Mouse (Mus musculus): ENCODE results near the gene Glp2r.

Glp2r gene

DNA sequence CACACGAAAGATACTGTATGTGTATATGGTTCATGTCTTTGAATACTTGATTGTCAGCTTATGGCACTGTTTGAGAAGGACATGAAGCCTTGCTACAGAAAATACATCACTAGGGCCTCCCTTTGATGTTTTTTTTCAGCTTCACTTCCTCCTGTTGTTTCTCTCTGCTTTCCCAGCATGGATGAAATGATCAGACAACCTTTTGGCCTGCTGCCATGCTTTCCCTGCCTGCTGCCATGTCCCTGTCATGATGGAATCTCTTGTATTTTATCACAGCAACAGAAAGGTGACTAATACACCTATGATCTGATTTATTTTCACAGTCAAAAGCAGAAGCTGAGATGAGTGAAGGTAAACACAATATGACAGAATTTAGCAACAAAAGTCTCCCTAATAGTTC lies 37.2 kb downstream of the Glp2r start:
- in situ Hi-C loops (cut with MboI; ENCODE audit: unreplicated experiment in 2 of 2) = no loop called here

DNA sequence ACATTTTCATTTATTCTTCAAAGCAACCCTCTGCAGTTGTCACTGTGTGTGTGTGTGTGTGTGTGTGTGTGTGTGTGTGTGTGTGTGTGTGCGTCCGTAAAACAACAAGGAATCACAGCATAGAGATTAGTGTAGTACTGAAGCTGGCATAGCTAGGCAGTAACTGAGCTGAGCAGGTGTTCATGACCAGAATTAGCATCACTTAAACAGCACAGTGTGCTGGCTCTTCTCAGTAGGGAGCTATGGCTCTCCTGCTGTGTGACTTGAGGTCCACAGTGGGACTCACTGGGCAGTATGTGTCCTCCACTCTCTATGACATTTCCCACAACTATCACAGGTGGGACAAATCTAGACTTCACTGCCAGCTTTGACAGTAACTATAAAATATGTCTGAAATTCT lies 39.9 kb downstream of the Glp2r start:
- in situ Hi-C loops (cut with MboI; ENCODE audit: unreplicated experiment in 2 of 2) = no loop called here

DNA sequence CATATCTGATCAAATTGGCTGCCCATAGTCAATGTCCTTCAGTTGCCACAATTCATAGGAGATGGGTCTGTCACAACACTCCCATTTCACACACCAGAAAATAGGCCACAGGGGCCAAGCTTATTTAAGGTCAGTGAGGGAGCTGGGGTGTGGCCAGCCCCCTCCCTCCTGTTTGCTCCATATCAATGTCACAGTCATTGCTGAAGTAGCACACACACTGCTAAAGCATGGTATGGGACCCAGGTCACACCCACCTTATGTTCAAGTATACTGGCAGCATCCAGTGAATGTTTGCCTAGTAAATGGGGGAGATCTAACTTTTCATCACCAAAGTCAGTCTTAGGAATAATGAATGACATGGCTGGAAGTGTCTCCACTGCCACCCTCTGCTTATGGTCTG lies 42.2 kb downstream of the Glp2r start:
- in situ Hi-C loops (cut with MboI; ENCODE audit: unreplicated experiment in 2 of 2) = no loop called here

DNA sequence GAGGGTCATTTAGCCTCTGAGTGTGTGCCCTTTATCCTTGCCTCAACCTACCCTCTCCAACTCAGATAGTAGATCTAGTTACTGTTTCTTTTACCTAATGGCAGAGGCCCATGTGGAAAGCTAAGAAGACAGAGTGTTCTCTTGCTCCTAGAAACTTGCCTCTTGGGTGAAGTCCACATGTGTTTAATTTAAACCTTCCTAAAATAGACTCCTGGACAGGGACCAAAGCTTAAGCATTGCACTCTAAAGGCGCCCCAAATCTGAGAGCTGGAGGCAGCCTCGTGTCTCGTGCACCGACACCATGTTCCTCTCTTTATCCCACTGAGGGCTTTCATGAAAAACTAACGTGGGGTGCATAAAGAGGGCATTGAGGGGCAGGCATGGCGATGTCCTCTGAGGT lies 43.9 kb downstream of the Glp2r start:
- in situ Hi-C loops (cut with MboI; ENCODE audit: unreplicated experiment in 2 of 2) = no loop called here

DNA sequence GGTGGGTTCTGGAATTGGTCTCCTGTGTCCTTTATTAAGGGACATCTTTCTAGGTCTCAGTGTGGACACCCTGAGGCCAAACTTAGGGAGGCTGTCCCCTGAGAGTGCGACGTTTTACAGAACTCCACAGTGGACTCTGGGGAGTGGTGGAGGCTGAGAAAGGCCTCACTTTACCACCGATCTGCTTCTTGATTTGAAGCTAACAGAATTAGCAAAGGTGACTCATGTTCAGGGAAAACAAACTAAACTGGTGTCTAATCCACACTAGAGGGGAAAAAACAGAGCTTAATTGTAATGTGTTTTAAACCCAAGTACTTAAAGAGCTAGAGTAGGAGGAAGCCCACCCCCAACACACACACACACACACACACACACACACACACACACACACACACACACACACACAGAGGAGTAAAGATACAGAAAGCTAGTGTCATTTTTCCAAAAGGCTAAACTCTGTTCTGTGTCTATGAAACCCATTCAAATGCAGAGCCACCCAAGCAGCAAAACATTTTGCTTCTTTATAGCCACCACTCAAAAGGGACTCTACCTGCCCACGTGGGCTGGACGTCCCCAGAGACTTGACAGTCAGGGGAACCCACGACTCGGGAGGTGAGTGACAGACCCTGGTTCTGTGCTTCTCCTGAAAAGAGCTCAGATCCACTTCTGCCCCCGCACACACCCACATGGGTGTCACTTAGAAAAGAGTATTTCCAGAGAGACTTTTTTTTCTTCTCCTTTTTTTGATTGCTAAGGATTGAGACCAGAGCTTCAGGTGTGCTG lies 47.5 kb downstream of the Glp2r start:
- in situ Hi-C loops (cut with MboI; ENCODE audit: unreplicated experiment in 2 of 2) = no loop called here

DNA sequence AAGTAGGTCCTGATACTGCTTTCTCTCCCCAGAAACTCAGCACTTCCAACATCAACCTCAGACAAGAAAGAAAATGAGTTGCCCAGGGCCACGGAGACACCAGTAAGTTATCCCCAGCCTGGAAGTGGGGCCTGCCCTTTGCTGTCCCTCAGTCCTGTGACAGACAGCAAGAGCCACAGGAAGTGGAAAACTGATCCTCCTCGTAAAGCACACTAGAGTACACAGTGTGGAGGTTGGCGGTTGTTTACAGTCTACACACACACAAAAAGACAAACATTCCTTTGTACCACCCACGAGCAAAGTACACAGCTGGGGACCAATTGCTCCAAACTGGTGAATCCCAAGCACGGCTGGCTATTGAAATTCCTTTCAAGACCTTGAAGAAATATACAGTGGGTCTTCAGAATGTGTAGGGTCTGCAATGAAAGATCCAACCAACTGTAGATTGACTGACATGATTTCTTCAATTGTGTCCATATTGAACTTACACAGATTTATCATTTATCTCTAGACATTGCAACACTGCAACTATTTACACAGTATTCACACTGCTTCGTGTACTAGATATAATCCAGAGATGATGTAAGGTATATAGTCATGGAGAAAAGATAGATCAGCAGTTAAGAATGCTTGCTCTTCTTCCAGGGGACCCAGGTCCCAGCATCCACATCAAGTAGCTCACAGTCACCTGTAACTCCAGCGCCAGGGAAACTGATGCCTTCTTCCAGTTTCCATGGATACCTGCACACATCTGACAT lies 48.4 kb downstream of the Glp2r start:
- in situ Hi-C loops (cut with MboI; ENCODE audit: unreplicated experiment in 2 of 2) = no loop called here

DNA sequence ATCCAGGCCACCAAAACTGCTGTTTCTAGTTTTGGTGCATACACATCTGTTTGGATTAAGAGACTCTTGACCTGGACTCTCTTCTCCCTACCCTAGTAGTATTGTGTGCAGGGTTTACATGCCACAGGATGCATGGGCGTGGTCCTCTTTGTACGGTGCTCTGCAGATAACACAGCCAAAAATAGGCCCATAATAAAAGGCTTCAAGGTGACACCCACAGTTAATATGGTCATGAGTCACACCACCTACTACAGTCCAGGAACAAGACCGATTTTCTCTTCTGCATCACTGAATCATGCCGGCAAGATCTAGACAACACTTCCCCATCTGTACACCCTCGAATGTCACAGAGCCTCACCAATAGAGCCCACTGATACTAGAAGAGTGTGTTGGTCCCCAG lies 49.5 kb downstream of the Glp2r start:
- in situ Hi-C loops (cut with MboI; ENCODE audit: unreplicated experiment in 2 of 2) = no loop called here

DNA sequence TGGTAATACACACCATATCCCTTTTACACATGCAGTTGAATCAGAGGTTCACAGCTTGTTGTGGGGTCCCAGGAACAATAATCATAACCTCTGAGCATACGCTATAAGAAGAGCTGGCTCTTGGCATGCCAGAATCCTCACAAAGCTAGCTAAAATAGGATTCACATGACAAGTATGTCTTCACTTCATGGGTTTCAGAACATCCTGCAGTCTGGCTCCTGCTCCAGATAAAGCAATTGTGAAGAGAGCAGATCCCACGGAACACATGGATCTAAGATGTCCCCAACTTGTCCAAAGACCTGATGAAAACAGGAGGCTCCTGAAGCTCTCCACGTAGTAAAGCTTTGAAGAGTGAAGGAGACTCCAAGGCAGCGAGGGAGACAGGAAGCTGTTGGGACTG lies 55.6 kb downstream of the Glp2r start:
- in situ Hi-C loops (cut with MboI; ENCODE audit: unreplicated experiment in 2 of 2) = no loop called here

DNA sequence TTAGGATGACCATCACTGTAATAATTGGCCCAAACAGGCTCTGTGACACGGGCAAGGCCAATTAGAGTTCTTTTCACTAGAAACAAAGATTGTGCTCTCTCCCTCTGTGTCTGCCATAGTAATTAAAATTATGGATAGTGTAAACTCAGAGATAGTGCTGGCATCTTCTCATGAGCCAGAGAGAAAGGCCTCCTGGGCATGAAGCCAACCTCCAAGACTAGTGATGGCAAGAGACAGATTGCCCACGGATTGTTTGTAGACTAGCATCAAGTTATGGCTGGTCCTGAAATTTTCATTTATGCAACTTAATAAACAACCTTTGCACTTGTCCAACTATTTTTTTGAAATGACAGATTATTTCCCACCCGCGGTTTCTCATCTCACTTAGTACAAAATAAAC lies 58.0 kb downstream of the Glp2r start:
- in situ Hi-C loops (cut with MboI; ENCODE audit: unreplicated experiment in 2 of 2) = no loop called here

DNA sequence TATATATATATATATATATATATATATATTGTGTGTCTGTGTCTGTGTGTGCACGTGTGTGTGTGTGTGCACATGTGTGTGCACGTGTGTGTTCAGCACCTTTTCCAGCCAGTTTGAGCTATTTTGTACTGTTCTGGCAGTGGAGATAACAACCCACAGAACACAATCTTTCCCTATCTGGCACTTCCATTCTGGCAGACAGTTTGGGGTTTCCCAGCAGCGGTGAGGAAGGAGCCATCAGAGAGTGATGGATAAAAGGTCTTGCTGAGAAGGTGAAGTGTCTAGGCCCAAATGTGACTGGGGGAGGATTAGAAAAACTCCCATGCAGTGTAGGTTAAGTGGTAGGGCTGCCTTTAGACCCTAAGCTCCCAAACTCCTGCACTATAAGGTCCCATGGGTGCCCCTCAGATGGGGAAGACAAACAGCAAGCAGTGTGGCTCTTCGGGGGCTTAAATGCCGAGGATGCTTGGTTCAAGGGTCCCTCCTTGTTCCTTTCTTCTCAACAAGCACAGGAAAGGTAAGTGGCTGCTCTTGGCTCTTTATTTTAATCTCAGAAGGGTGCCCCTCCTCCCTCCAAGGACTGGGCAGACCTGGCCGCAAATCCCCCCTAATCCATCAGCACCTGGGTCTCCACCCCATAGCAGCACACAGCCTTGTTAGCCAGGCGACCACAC lies 76.1 kb downstream of the Glp2r start, which contains the start of gene Rcvrn:
Gene Rcvrn, plus strand, starts transcription at position 624 of the 674 bp plus-strand sequence.
- in situ Hi-C loops (cut with MboI; ENCODE audit: unreplicated experiment in 2 of 2) = no loop called here

DNA sequence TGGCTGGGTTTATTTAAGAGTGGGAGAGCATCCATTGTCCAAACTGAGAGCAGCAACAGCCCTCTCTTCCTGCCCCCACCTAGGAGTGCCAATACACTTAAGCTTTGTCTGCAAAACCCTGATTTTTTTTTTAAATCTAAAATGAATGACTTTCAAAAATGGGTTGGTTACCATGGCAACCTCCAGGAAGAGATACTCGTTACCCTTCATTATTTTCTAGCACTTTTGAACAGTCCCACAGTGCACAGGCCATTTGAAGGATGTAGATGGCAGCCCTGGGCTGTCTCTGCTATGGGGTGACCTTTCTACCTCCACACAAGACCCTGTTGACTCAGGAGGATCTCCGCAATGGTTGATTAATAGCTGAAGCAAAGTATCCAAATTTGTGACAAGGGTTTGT lies 84.8 kb downstream of the Glp2r start:
- in situ Hi-C loops (cut with MboI; ENCODE audit: unreplicated experiment in 2 of 2) = no loop called here

DNA sequence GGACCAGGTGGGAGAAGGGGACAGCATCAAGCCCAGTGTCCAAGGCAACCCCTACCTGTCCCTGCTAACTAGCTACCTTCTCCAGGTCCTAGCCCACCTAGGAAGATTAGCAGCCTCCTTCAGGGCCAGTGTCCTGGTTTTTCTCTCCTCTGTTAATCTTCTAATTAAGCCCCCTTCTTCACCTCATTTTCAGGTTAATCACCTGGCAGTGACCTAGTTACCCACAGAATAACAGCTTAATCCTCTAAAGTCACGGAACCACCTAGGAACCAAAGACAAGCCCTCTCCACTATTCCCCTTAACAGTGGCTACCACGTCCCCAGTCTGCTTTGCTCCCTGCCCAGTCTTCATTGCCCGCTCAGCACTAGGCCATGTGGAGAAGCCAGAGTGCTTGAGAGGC lies 89.1 kb downstream of the Glp2r start:
- in situ Hi-C loops (cut with MboI; ENCODE audit: unreplicated experiment in 2 of 2) = no loop called here

DNA sequence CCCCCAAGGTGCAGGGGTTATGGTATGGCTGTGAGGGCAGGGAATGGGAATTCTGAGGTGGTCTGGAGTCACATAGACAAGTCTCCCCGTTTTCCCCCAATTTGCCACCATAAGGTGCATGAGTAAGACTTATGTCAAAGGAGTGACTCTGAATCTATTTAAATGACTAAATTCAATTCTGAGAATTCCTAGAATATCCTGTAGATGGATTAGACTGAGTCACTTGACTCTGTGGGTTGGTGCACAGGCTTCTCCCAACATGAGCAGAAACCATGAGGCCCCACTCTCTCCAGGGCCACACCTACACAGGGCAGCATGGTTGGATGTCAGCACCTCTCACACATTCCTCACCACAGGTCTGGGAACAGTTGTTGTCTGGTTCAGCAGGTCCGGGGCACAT lies 91.0 kb downstream of the Glp2r start:
- in situ Hi-C loops (cut with MboI; ENCODE audit: unreplicated experiment in 2 of 2) = loop anchor here in 1 of 2 experiments (10.0 kb wide), 1 partner anchor 565 kb away; no protein-coding TSS in a partner anchor

DNA sequence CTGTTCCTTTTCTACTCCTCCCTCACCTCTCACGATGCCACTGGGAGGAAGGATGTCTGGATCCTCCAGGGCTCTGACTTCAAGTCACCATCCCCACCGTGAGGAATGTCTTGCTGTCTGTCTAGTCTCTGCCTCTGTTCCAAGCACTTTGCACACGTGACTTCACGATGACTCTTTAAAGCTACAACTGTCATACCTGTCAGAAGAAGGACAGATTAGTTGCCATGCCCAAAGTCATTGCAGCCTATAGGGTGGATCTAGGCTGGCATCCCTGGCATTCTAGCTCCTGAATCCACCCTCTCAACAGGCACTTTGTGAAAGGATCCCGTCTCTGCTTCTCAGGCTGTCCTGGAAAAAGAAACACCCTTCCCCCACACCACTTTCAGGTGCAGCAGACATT lies 91.7 kb downstream of the Glp2r start:
- in situ Hi-C loops (cut with MboI; ENCODE audit: unreplicated experiment in 2 of 2) = loop anchor here in 1 of 2 experiments (10.0 kb wide), 1 partner anchor 564 kb away; no protein-coding TSS in a partner anchor

DNA sequence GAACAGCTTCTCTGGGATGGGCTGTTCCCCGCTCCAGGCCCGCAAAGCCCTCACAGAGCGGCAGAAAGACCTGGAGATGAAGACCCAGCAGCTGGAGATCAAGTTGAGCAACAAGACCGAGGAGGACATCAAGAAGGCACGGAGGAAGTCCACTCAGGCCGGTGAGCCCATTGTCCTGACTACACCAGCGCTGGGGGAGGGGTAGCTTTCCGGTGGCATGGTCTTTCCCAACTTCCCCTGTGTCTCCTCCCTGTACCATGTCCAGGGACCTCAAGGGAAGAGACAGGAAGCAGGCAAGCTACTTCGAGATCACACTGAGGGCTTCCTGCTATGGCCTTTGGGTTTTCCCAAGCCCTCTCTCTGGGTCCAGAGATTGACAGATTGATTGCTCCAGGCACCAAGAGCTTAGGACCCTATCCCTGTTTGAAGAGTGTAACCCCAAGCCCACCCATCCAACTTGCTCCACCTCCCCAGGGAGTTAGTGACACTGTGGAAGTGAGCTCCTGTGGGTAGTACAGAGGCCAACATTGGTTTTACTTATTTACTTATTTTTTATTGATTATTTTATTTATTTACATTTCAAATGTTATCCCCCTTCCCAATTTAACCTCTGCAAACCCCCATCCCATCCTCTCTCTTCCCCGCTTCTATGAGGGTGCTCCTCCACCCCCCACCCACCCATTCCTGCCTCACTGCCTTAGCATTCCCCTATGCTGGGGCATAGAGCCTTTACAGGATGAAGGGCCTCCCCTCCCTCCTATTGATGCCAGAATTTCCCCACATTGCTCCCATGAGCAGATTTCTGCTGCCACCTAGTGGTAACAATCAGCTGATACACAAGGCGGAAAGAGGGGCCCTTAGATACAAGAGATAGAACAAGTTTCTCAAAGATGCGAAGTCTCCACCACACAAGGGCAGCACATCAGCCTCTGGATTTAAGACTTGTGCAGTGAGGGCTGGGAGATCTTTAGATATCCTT lies 95.1 kb downstream of the Glp2r start:
- in situ Hi-C loops (cut with MboI; ENCODE audit: unreplicated experiment in 2 of 2) = loop anchor here in 1 of 2 experiments (10.0 kb wide), 1 partner anchor 561 kb away; no protein-coding TSS in a partner anchor

DNA sequence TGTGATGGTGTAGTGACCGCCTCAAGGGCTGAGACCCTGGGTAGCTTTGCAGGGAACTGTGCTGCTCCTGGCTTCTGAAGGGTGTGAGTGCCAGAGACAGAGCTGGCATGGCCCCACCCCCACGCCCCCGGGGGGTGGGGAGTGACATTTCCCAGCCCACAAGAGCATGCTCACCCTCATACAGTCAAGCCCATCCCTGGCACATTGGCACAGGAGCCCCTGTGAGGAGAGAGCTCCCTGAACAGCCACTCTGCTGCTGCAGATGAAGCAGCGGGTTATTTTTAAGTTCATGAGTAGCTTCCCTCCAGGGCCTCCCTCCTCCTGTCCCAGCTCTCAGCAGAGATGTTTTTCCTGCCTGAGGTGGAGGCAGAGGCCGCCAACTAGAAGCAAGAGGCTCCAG lies 98.8 kb downstream of the Glp2r start:
- in situ Hi-C loops (cut with MboI; ENCODE audit: unreplicated experiment in 2 of 2) = loop anchor here in 1 of 2 experiments (10.0 kb wide), 1 partner anchor 557 kb away; no protein-coding TSS in a partner anchor

DNA sequence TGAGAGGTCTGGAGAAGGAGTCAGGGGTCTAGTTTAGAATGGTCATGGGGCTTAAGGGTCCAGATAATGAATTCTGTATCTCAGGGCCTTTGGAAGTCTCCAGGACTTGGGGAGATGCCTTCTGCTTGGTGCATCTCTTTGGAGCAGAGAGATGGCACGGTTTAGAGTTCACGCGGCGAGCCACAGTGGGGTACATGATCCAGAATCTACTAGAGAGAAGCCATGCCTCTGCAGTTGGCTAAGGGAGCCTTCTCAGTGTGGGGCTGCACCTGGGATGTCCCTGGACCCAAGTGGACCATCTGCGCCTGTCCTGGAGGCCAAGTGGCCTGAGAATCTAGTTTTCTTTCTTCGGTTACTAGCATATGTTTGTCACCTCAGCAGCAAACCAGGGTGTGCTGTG lies 100.9 kb downstream of the Glp2r start:
- in situ Hi-C loops (cut with MboI; ENCODE audit: unreplicated experiment in 2 of 2) = loop anchor here in 1 of 2 experiments (10.0 kb wide), 1 partner anchor 555 kb away; no protein-coding TSS in a partner anchor

DNA sequence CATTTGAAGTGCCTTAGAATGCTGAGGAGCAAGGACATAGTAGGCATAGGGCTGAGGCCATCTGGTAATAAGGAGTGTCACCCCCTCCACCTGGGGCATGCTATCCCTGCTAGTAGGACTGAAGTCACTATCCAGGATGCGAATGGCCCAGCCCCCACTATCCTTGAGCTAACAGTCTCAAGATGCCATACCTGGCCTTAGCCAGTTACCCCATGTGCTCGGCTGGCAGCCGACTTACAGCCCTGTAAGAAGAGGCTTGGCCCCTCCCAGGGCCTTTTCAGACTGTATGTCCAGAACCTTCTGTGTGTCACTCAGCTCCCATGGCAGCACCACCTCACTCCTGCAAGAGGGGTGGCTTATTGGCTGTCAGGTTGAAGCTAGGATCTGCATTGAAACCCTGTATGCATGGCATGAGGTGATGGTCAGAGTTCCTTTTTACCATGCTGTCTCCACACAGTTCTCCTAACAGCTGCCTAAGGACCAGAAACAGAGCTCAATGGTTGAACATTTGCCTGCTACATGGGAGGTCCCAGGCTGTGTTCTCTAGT lies 102.4 kb downstream of the Glp2r start:
- in situ Hi-C loops (cut with MboI; ENCODE audit: unreplicated experiment in 2 of 2) = loop anchor here (5.0 to 10.0 kb wide), 2 partner anchors 304 to 556 kb away; no protein-coding TSS in a partner anchor

DNA sequence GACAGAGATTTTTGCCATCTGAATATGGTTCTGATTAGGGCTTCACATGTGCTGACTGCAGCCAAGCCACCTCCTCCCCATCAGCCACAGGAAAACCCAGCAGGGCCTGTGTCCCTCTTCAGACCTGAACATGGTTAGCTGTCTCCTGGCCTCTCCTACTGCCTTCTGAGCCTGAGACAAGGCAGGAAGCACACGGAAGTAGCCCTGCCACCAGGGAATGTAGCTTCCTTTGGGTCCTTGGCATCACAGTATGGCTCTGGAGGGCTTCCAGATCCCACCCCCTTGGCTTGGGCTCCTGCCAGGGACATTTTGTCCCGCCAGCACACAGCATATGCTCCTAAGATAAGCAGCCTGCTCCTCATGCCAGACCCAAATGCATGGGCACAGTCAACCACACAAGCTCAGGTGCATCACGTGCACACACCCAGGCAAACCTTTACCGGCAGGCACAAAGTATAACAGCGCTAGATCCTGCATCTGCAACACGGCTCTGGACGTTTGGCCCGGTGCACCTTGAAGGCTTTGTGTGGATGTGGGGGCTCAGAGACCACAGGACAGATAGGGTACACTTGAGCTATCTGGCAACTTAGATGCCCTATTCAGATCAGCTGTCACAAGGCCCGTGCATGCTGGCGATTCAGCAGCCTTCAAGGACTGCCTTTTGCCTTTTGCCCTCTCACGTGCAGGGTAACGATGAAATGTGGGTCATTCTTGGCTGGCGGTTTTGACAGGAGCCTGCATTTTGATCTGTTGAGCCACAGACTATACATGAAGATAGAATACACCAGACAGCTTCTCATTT lies 103.2 kb downstream of the Glp2r start:
- in situ Hi-C loops (cut with MboI; ENCODE audit: unreplicated experiment in 2 of 2) = loop anchor here (5.0 to 10.0 kb wide), 2 partner anchors 303 to 555 kb away; no protein-coding TSS in a partner anchor

Measured in v-Abl transformed pro-B cells (cell line).